Mouse (Mus musculus) T-cell, adult 2 months (primary cell): ENCODE data around the gene Leprot.

Source experiments
- DNase-seq: peaks from one replicate; pipeline ENCODE4 v3.0.0; 2022; ENCODE audit warnings: low spot score

Leprot gene

DNA sequence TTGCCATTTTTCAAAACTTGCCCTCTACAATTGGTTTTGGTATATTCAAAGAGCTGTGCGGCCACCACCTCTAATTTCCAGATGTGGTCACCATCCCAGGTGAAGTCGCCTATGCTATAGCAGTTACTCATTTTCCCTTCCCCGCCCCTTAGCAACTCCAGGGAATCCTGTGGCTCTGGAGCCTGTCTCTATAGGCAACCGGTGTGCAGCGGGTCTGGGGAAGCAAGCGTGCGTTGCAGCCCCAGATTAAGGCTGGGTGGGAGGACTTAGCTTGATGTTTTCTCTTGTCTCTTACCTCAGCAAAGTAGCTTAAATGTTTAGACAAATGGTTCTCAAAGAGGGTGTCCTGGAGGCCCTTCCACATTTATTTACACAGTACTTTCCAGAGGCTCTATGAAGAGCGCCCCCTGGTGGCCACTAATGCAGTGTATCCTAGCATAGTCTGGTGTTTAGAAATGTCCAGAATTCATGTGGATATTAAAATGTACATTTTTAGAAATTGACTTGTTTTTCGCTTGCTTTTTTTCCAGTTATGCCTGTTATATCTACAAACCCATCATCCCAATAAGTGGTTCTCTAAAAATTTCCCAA is 16.7 kb downstream of the Leprot start:
- DNase-seq: peak; percentile 41

DNA sequence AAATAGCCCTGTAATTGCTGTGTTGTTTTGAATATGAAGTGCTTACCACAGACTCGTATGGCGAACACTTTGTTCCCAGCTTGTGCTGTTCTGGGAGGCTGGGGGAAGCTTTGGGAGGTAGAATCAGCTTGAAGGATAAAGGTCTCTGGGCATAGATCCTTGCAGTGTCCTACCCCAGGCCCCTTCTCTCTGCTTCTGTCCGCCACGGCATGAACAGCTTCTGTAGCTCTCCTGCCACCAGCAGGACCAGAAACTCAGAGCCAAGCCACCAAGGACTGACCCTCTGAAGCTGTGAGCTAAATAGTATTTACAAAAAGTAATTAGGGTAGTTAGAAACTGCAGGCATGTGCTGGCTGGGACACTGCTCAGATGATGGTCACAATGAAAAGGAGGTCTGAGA is 17.2 kb downstream of the Leprot start:
- DNase-seq: no peak

DNA sequence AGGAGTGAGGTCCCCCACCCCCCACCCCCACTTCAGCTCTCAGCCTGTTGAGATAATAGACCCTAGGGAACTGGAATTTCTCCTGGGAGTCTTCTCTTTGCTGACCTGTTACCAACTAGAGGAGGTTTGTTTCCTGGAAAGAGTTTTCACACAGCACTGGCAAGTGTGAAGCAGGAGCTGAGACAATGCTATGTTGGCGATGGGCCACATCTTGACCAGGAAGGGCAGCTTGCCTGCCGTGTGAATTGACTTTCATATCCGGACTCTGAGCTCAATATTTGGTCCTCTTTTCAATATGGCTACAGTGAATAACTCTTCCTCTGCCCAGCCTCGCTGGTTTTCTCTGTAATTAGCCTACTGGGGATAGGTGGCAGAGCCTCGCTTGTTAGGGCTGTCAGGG is 21.6 kb downstream of the Leprot start:
- no peak for DNase-seq

DNA sequence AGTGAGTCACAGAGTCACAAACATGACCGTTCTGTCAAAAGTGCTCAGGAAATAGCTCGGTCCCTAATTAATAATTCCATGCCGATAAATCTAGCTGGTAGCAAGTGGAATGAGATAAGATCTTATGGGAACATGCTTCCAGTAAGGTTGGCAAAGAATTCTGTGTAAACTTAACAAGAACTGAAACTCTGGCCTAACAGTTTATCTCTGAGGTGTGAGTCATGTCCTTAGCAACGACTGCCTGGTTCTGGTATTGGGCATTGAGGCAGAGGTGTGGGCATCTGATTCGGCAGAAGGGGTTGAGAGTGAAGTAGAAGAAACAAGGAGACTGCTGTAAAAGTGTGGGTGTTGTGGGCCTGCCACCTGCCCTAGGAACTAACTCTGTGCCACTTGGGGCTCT is 22.3 kb downstream of the Leprot start:
- DNase-seq: no peak

DNA sequence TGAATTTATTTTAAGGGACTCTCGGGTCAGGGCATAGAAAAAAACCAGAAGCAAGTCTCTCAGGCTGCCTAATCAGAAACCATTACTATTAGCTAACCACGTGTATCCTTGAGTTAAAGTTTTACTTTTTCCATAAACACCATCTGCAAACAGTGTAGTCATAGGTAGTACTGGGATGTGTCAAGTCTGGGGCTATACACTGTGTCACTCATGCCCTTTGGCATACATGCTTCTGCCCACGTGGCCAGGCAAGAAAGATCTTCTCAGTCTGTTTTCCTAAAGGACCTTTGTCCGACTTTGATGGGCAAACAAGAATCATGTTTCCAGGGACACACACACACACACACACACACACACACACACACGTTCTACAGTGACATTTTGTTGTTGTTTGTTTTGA is 27.3 kb downstream of the Leprot start:
- no peak for DNase-seq

DNA sequence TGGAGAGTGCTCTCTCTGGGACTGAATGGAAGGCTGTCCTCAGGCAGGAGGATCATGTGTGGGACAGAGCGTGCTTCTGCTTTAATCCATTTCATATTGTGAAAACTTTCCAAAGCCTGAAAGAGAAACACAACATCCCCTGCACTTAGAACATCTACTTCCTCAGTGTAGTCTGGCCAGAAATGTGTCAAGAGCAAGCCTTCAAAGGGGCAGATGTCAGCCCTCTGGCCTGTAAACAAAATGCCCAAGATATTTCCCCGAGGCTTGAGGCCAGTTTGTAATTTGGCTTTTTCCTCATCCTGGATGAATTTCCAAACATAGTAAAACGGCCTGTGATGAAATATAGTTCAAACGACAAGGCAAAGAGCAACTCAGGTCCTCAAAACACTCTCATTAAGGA is 28.2 kb downstream of the Leprot start:
- DNase-seq: no peak

DNA sequence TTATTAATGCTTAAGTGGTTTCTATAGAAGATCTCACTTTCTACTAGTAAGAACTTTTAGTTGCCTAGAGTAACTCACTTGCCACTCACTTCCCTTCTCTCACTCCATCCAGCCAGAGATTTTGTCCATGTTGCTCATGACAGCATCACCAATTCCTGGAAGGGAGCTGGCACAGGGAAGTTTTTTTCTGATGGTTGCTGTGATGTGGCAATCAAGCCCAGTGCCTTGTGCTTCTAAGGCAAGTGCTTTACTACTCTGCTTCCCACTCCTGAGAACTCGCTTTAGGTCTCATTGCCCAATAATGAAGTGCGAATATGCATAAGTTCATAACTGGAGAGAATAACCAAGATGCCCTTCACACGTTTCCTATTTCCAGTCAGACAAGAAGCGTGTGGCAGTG is 35.1 kb downstream of the Leprot start:
- no peak for DNase-seq

DNA sequence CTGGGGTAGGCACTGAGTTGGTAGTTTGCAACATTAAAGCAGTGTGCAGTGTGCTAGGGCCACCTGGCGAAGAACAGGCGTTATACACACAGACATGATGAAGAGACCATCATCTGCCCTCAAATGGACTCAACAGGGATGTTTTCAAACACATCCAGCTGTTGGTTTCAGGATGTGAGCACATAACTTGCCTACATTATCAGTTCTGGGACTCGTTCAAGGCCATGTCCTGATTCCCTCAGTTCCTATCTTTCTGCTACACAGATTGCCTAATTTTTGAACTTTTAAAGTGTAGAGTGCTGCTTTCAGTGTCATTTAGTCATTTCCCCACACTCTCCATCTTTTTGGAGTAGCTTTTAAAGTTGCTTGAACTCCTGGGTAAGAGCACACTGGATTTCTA is 35.6 kb downstream of the Leprot start:
- no peak for DNase-seq

DNA sequence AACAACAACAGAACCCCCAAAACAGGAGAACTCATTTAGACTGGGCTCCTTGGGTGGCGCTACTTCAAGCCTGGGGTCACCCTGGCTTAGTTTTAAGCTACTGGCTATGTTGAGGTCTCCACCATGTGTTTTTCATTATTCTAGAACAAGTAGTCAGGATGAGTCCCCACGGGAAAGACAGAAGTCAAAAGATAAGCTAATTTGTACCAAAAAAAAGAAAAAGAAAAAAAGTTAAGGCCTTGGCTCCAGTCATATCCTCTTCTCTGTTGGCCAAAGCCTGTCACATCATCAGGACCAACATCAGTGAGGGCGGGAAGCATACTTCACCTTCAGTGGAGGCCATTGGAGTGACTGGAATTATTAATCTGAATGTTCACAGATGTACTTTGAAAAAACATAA is 37.3 kb downstream of the Leprot start:
- DNase-seq: no peak

DNA sequence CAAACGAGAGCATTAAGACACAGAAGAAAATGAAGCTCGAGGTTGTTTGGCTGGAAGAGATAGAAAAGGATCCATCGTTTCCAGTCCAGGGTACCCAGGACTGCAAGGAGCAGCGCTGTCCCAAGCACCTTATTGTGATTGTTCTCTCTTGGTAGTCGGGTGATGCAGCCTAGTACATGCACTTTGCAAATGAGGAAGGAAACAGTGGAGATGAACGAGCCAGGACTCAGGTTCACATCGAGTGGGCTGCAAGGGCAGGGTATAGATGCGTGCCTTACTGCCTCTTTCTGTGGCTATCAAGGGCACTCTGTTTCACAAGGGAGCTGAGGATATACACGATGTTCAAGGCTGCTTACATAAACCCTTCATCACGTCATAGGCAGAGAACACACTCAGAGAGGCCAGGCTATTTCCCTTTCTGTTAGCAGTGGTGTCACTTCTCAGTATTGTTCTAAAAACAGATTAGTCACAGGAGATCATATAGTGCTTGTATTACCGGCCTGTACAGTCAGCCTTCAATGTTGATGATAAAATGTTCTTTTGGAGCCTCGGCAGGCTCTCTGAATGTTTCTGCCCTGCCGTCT is 38.8 kb downstream of the Leprot start:
- no peak for DNase-seq

DNA sequence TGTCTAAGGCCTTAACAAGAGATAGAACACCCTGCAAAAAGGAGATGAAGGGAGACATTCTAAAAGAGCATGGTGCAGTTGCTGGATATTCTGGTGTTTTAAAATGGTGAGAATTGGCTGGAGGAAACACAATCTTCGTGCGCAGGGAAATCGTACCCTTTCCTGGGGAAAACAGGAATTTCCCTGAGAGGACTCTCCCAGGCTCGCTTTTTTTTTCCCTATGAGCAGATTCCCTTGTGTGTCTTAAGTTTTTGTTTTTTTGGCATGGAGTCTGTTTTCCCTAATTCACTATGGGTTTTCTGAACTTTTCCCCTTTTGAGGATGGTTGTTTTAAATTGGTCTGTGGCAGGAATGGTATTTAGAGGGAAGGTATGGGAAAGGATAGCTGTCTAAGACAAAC is 41.7 kb downstream of the Leprot start:
- no peak for DNase-seq

DNA sequence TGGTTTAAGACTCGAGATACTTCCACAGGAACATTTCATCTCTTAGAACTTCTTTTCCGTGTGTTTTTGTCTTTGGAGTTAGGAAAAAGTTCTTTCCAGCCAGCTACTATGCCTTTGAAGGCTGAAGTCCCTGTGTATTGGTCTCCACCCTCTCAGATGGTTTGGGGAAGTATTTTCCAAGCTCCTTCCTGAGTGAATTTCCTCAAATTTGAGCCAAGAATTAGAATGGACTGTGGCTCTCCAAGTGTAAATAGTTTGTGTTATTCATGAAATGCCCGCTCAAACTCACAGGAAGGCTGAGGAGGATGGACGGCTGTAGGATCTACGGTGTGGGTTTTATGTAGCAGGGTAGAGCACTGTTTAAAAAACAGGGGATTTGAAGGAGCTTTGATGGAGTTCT is 42.1 kb downstream of the Leprot start:
- DNase-seq: no peak

DNA sequence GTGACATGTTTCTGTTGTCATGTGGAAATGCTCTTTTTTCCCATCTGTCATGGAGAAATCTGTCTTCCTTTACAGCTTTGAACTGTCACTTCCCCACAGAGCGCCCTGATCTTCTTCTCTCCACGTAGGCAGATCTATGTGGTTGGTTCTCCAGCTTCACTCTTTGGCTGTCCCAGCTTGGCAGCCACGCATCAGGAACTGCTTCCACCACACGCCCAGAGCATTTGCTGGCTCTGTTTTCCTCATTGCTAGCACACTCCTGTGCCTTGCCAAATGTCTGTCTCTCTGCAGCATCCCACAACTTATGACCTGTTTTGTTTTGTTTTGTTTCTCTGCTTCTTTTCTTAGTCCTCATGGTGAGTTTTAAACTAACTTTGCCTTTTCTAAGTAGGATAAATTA is 45.4 kb downstream of the Leprot start:
- no peak for DNase-seq

DNA sequence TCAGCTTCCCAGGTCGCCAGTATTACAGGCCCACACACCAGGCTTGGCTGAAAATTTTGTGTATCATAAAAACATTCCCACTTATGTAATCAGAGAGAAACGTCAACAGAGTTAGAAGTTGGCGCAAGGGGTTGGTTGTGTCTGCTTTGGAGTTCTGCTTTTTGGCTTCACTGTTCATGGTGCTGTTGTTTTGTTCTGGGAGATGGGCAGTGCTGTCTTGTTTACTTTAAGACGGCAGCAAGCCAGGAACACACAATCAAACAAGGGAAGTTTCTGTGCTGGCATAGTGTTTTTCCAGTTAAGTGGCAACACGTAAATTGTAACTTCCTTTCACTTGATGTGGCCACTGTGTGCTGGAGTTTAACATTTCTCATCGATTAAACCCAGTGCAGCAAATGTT is 47.0 kb downstream of the Leprot start:
- DNase-seq: no peak

DNA sequence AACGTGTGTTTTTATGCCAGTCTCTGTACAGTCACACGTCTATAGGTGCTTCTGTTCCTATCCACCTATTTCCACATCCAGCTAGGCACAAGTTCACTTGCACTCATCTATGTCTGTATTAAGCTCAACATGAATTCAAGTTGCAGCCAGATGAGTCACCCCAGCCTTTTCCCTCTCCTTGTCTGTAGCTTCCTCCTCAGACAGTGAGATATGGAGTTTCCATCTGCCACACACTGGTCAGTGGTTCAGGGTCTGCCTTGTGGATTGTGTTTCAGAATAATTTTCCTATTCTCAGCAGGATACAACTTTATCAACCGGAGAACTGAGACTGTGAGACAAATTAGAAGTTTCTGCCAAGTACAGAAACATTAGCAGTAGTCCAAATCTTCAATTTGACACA is 49.7 kb downstream of the Leprot start:
- DNase-seq: no peak

DNA sequence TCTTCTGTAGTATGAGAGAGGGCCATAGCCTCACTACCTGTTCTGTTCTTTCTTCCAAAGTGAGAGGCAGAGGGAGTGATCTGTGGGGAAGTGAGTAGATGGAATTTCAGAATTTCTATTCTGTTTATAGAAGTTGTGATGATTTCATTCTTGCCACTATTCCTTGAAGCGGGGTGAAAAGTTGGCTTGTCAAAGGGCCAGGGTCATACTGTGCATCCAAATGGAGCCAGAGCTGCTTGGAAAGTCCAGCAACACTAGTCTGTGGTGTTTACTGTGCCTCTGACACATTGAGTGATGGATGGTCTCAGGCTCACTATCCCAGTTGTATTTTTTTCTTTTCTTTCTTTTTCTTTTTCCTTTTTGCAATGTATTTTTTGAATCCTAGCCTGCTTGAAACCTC is 51.9 kb downstream of the Leprot start:
- no peak for DNase-seq

DNA sequence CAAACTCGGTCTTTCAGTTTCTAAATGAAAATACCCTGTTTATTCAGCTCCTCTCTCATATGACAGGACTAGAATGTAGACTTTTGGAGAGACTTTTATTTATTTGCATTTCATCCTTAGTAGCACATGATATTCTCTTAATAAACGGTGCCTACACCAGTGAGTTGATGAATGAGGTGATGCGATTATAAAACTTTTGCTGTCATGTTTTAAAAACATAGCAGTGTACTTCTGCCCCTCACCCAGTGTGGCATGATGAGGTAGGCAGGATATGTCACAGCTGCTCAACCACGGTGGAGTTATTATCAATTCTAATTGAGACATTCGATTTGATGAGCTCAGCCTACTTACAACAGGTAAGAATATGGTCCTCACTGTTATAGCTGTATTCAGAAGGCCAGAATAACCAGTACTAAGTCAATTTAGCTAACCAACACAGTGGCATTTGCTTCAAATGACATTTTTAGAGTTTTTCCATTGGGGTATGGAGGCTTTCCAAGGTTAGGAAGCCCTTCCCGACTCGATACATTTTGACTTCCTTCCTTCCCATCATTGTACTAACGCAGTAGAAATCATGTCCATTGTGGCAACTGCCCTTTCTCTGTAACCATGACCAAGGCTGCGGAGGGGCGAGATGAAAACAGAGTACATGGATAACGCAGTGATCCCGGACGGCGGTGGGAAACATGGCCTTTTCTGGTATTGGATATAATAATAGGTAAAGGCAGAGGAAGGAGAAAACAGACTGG is 53.5 kb downstream of the Leprot start:
- DNase-seq: no peak

DNA sequence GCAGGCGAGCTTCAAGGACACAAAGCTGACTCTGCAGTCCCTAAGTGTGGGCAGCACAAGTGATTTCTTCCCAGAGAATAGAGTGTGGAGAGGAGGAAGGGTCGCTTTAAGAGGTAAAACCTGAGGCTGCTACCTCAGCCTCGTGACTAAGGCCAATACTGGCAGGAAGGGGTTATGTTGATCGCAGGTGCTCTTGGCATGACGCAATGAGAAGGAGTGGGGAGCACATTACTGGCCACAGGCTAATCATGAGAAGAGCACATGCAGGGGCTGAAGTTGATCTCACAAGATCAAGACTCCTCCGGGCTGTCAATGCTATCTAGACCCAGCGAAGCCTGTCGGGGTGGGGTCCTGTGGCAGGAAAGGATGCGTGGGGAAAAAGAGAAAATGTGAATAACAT is 57.8 kb downstream of the Leprot start:
- no peak for DNase-seq

DNA sequence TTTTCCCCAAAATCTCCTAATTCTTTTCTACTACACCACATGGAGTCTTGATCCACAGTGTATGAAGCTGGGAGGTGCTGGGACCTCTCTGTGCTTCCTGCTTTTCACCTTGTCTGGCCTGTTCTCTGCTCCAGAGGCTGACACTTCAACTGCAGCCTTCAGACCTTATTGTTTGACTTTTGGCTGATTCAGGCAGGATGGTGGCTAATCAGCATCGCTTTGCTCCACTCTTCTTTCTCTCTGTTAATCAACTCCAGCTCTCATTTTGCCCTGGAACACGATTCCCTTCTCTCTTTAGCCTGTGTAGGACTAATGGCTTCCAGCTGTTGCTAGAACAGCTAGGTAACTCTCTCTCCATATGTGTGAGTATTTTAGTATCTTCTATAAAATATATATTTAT is 59.7 kb downstream of the Leprot start:
- no peak for DNase-seq

DNA sequence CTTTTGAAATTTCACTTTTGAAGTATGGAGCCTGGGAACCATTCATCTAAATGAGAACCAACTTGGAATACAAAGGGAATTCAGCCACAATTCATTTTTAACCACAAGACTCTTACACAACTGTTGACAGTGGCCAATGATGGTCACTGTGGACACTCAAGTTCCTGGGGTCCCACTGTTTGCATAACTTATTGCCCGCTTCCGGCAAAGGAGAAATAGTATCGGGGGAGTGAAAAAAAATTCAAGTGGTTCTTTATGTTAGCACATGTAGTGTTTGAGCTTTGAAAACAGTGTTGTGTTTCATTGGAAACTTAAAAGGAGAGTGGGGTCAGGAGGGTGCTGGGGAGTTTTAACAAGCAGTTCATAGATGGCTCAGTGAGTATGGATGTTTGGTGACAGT is 60.4 kb downstream of the Leprot start:
- DNase-seq: no peak
